Mouse (Mus musculus): ENCODE results near the gene Palm2. TPM values are rescaled to one million over a fixed set of nuclear protein-coding genes. Genes with fewer than 3 reads are reported as not detected.

The Palm2 gene
- polyA plus RNA-seq, 1 experiment from 2014 or later, result 29.6 TPM

DNA sequence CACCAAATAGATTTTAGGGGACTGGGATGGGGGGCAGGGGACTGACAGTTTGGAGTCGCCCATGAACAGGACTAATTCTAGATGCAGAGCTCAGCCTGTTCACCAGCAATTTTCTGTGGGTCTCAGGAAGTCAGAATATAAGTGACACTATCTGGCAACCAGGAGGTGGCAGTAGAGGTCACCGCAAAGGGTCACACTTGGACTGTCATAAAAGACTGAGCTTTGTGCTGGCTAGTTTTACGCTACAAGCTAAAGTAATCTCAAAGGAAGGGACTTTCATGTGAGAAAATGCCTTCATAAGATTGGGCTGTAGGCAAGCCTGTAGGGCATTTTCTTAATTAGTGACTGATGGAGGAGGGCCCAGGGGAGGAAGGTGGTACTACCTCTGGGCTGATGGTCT is 17.8 kb downstream of the Palm2 start:
- H3K27me3 ChIP-seq (ENCODE audit: insufficient read depth, poor library complexity, severe bottlenecking), result no peaks in the 10 kb centered on the region
- no peaks in the 10 kb centered on the region for H3K9me3 ChIP-seq
- no peak overlapping the region for H3K27ac ChIP-seq
- H3K4me1 ChIP-seq, result 0 out of 2 replicates have a peak, but pooled peaks cover 3% of the 10 kb centered on the region
- DNase-seq (ENCODE audit: low spot score), result no peak
- H3K4me3 ChIP-seq, result no peak overlapping the region
- 18% methylated on average over 3 of the region's 3 CpGs for WGBS
- H3K36me3 ChIP-seq, result no peaks in the 10 kb centered on the region

DNA sequence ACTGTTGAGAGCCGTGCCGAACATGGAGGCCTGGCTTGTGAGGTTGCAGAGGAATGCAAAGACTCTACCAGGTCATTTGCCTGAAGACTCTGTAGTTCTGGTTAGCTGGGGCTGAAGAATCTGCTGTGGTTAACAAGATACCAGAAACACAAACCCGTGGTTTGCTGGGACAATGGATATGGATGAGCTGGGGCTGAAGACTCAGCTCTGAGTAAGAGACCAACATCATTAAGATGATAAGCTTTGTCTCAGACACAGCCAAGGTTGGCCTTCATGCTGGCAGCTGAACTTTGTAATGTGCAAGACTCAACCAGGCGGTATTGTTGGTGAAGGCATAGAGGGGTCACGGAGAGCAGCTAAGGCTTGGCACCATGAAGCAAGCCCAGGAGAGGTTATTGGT is 18.6 kb downstream of the Palm2 start:
- Histone ChIP-seq H3K9me3 (no peaks in the 10 kb centered on the region), H3K4me1 (0 out of 2 replicates have a peak, but pooled peaks cover 3% of the 10 kb centered on the region), H3K4me3 (no peak overlapping the region), H3K27ac (no peak overlapping the region), H3K27me3 (ENCODE audit: insufficient read depth, poor library complexity, severe bottlenecking) (no peaks in the 10 kb centered on the region), H3K36me3 (no peaks in the 10 kb centered on the region)
- no peak for DNase-seq (ENCODE audit: low spot score)
- WGBS, result 90% methylated on average over 5 of the region's 5 CpGs

DNA sequence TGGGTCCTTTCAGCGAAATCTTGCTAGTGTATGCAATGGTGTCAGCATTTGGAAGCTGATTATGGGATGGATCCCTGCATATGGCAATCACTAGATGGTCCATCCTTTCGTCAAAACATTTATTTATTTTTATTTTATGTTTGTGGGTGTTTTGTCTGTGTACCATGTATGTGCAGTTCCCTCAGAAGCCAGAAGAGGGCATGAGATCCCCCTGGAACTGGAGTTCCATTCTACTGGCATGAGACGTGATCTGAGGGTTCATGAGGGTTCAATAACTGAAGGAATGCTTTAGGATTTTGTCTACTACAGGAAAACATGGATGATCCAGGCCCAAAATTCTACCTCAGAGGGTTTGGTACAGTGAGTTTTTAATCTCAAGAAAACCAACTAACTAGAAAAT is 28.3 kb downstream of the Palm2 start:
- no peaks in the 10 kb centered on the region for H3K27me3 ChIP-seq (ENCODE audit: insufficient read depth, poor library complexity, severe bottlenecking)
- 47% methylated on average over 3 of the region's 3 CpGs for WGBS
- DNase-seq (ENCODE audit: low spot score), result no peak

DNA sequence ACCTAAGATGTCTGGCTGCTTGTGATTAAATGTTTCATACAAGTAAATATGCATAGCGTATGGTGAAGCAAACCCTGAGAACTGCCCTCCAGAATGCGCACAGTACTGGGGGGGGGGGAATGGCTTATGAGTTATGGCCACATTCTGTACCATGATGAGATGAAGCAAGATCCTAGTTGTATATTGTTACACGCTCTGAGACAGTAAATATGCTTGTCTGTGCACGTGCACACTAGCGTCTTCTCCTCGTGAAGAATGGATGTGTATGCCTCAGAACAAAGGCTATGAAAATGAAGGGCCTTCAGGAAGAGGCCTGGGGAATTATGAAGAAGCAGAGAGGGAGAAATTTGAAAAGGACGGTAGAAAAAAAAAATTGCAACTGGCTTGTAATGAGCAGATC is 48.4 kb downstream of the Palm2 start:
- H3K9me3 ChIP-seq, result no peaks in the 10 kb centered on the region
- no peak overlapping the region for H3K27ac ChIP-seq
- H3K27me3 ChIP-seq (ENCODE audit: insufficient read depth, poor library complexity, severe bottlenecking), result no peaks in the 10 kb centered on the region
- DNase-seq (ENCODE audit: low spot score), result no peak
- H3K4me1 ChIP-seq, result no peaks in the 10 kb centered on the region
- no peaks in the 10 kb centered on the region for H3K36me3 ChIP-seq
- 89% methylated on average over 7 of the region's 7 CpGs for WGBS
- H3K4me3 ChIP-seq, result no peak overlapping the region

More for the DNA sequence above, 28.3 kb downstream of the Palm2 start:
- Histone ChIP-seq H3K4me1 (0 out of 2 replicates have a peak, but pooled peaks cover 2% of the 10 kb centered on the region), H3K36me3 (no peaks in the 10 kb centered on the region), H3K4me3 (no peak overlapping the region), H3K9me3 (no peaks in the 10 kb centered on the region), H3K27ac (no peak overlapping the region)

DNA sequence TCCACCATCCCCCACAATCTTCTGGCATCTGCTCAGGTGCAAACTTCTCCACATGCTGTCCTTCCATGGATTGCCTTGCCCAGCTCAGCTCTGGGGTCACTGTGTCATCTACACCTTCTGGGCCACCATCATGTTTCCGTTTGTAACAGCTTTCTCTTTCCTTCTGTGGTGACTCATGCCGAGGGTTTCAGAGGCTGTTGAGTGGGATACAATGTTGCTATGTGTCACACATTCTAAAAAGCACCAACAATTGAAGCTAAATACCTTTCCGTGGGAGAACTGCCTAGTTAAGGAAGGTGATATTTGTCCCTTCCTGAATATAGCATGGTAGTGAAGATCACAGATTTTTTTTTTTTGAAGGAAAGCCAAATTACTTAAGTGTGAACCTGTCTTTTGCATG is 52.3 kb downstream of the Palm2 start:
- no peaks in the 10 kb centered on the region for H3K9me3 ChIP-seq
- WGBS, result 78% methylated on average over 3 of the region's 3 CpGs
- no peaks in the 10 kb centered on the region for H3K27me3 ChIP-seq (ENCODE audit: insufficient read depth, poor library complexity, severe bottlenecking)
- H3K27ac ChIP-seq, result no peak overlapping the region
- H3K4me3 ChIP-seq, result no peak overlapping the region
- H3K4me1 ChIP-seq, result no peaks in the 10 kb centered on the region
- no peak for DNase-seq (ENCODE audit: low spot score)
- no peaks in the 10 kb centered on the region for H3K36me3 ChIP-seq

DNA sequence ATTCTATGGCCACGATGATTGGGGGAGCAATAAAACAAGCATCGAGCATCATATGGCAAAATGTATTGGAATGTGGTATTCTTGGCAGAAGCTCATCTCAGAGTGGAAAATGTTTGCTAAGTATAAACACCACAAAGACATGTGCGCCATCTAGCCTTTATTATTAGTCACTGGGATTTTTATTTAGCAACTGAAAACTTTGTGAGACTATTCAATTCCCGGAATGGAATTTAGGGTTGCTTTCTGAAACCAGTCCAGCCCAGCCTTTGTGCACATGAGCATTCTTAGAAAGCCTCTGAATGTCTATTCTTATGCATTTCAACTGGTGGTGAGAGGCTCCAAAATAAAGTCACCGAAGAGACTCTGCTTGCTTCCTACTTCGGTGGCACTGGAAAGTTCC is 55.8 kb downstream of the Palm2 start:
- no peak for DNase-seq (ENCODE audit: low spot score)
- Histone ChIP-seq H3K4me1 (no peaks in the 10 kb centered on the region), H3K9me3 (no peaks in the 10 kb centered on the region), H3K36me3 (no peaks in the 10 kb centered on the region), H3K27ac (no peak overlapping the region), H3K27me3 (ENCODE audit: insufficient read depth, poor library complexity, severe bottlenecking) (no peaks in the 10 kb centered on the region), H3K4me3 (no peak overlapping the region)
- WGBS, result 85% methylated on average over 6 of the region's 6 CpGs

DNA sequence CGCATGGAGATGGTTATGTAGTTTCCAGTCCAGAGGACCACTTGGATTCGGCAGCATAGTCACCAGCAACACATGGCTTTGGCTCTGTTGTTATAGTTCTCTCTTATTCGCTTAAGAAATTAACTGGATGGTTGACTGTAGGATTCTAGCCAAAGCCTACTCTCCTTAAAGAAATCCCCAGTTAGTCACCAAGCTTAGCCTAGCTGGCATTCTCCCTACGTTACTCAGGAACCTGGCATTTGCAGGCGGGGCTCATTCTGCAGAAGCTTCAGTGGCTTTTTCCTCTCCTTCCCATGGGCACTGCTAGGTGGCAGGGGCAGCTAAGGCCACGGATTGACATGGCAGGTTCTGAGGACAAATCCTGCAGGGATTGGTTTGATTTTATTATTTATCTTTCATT is 70.7 kb downstream of the Palm2 start:
- 89% methylated on average over 6 of the region's 6 CpGs for WGBS
- Histone ChIP-seq H3K9me3 (no peaks in the 10 kb centered on the region), H3K4me1 (no peaks in the 10 kb centered on the region), H3K36me3 (no peaks in the 10 kb centered on the region), H3K27ac (no peak overlapping the region), H3K27me3 (ENCODE audit: insufficient read depth, poor library complexity, severe bottlenecking) (no peaks in the 10 kb centered on the region), H3K4me3 (no peak overlapping the region)
- no peak for DNase-seq (ENCODE audit: low spot score)

DNA sequence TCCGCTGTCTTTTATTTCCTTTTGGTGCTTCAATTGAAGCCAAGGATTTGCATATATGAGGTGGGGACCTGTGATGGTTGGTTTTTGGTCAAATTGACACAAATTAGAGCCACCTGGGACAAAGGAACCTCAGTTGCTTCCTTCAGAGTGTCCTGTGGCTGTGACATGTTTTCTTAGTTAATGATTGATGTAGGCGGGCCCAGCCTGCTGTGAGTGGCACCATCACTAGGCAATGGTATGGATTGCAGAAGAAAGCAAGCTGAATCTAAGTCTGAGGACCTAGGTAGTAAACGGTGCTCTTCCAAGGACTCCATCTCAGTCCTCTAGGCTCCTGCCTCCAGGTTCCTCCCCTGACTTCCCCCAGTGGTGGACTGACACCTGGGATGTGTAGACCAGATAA is 76.5 kb downstream of the Palm2 start:
- Histone ChIP-seq H3K4me3 (no peak overlapping the region), H3K36me3 (no peaks in the 10 kb centered on the region), H3K27me3 (ENCODE audit: insufficient read depth, poor library complexity, severe bottlenecking) (no peaks in the 10 kb centered on the region), H3K9me3 (no peaks in the 10 kb centered on the region), H3K27ac (no peak overlapping the region), H3K4me1 (peaks cover 6% of the 10 kb centered on the region; the same call in 1 of the 2 replicates)
- 65% methylated on average over 2 of the region's 3 CpGs for WGBS
- DNase-seq (ENCODE audit: low spot score), result no peak

DNA sequence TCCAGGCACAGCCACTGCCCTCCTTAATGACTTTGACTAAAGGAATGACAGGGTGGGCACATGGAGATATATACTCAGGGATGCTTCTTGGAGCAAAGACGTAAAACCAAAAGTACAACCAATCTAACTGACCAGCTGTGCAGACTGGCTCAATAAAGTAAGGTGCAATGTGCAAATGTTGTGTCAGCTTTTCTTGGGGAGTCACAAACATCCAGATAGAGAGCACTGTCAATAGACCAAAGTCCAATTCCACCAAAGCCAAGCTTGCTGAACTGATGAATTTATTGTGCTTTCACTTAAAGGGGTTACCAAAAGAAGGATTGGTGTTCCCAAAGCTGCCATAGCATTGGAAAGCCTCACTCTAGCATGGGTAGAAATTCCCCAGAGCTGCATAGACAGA is 77.7 kb downstream of the Palm2 start:
- H3K4me1 ChIP-seq, result peaks cover 6% of the 10 kb centered on the region; the same call in 1 of the 2 replicates
- WGBS, result 97% methylated on average over 1 of the region's 1 CpGs
- H3K4me3 ChIP-seq, result no peak overlapping the region
- DNase-seq (ENCODE audit: low spot score), result no peak
- no peaks in the 10 kb centered on the region for H3K36me3 ChIP-seq
- H3K9me3 ChIP-seq, result no peaks in the 10 kb centered on the region
- H3K27me3 ChIP-seq (ENCODE audit: insufficient read depth, poor library complexity, severe bottlenecking), result no peaks in the 10 kb centered on the region
- H3K27ac ChIP-seq, result no peak overlapping the region

DNA sequence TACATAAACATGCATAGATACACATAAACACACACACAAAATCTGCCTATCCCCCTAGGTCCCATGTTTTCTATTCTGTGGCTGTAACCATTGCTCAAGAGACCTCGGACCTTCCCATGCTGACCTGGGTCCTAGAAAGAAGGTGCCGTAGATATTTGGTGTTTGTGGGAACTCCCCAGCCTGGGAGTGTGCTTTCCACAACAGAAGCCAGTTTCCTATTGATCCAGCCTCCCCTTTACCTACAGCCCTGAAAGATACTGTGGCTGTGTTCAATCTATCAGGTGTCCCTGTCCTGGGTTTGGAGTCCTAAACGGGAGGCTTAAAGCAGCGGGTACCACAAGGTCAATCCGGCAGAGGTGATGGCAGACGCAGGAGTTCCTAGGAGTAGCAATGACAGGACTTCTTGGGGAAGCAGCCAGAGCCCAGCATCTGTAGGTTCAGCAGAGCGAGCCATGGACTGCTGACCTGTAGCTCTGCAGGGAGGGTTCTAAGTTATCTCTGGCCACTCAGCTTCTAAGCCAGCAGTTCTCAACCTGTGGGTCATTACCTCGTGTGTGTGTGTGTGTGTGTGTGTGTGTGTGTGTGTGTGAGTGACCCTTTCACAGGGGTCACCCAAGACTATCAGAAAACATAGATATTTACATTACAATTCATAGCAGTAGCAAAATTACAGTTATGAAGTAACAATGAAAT is 79.3 kb downstream of the Palm2 start:
- no peak for DNase-seq (ENCODE audit: low spot score)
- Histone ChIP-seq H3K36me3 (no peaks in the 10 kb centered on the region), H3K27ac (peak overlapping the region; percentile 19; the same call in 1 of the 2 replicates), H3K9me3 (no peaks in the 10 kb centered on the region), H3K27me3 (ENCODE audit: insufficient read depth, poor library complexity, severe bottlenecking) (no peaks in the 10 kb centered on the region), H3K4me1 (peaks cover 6% of the 10 kb centered on the region; the same call in 1 of the 2 replicates), H3K4me3 (no peak overlapping the region)
- WGBS, result 46% methylated on average over 8 of the region's 8 CpGs

DNA sequence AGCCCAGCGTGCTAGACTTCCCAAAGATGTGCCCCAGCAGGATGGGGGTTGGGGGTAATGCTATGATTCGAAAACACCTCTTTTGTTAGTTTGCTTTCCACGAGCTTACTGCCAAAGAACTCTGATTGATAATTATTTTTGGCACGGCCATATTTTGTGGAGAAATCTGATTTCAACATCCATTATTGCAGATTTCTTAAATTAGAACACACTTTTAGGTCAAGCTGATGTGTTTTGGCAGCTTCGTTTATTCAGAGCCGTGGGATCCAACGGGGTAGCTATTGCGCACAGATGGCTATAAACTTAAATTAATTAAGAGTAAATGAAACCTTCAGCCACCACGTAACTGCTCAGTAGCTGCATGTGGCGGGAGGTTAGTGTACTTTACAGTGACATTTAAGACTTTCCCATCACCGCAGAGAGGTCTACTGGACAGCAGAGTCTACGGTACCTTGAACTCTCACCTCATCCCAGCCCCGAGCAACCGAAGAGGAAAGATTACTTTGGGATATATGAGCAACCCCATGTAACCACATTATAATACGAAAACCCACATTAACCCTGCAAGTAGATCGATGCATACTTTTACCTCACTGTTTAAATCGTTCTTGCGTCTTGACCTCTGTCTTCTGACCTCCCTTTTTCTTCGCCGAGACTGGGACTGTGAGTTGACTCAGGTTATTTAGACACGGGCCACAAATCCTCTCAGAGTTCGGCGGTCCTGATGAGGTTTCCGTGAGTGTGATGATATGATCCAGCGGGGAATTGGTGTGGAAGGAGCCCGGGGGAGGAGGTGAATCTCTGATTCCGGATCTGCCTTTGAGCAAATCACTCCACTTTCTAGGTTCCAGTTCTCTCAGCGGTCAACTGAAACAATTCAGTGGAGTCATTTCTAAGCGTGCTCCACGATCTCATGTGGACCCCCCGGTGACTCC is 80.2 kb downstream of the Palm2 start:
- Histone ChIP-seq H3K4me1 (peaks cover 6% of the 10 kb centered on the region; the same call in 1 of the 2 replicates), H3K36me3 (no peaks in the 10 kb centered on the region), H3K4me3 (no peak overlapping the region), H3K27ac (0 out of 2 replicates have a peak overlapping the region, but pooled peaks have one; percentile 6), H3K27me3 (ENCODE audit: insufficient read depth, poor library complexity, severe bottlenecking) (no peaks in the 10 kb centered on the region), H3K9me3 (no peaks in the 10 kb centered on the region)
- DNase-seq (ENCODE audit: low spot score), result no peak
- 90% methylated on average over 31 of the region's 31 CpGs for WGBS

DNA sequence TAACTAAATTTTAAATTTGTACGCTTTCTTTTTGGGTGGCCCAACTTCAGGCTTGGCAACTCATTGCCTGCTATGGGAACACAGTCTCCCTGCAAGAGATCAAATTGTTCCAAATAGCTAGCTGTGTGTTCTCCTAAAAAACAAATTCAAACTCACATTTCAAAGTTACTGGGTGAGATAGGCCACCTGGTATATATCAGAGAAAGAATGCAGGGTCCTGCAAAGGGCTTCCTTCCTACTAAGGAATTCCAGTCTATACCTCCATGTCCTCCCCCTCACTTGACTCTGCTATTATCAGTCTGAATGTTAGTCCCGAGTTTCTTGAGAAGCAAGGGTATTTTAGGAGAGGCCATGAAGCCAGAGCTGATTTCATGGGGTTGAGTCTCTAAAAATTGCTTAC is 81.3 kb downstream of the Palm2 start:
- DNase-seq (ENCODE audit: low spot score), result no peak
- H3K27me3 ChIP-seq (ENCODE audit: insufficient read depth, poor library complexity, severe bottlenecking), result no peaks in the 10 kb centered on the region
- 48% methylated on average over 2 of the region's 2 CpGs for WGBS
- no peak overlapping the region; the same call in 1 of the 2 replicates for H3K27ac ChIP-seq
- H3K9me3 ChIP-seq, result no peaks in the 10 kb centered on the region
- no peaks in the 10 kb centered on the region for H3K36me3 ChIP-seq
- no peak overlapping the region for H3K4me3 ChIP-seq
- peaks cover 6% of the 10 kb centered on the region; the same call in 1 of the 2 replicates for H3K4me1 ChIP-seq

DNA sequence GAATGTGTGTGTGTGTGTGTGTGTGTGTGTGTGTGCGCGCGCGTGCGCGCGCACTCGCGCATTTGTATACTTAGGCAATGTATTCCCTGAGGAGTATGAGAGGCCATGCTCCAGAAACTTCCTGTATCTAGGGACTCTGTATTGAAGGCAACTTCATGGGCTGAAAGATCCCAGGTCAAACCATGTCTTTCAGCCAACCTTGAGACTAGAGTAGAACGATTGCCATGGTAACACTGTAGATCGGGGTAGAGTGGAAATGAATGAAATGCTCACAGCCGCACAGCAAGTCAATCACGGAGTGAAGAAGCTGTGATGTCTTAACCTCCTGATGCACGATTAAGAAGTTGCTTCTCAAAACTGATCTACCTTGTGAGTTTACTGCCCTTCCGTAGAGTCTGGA is 89.4 kb downstream of the Palm2 start:
- H3K36me3 ChIP-seq, result no peaks in the 10 kb centered on the region
- no peaks in the 10 kb centered on the region for H3K27me3 ChIP-seq (ENCODE audit: insufficient read depth, poor library complexity, severe bottlenecking)
- whole genome bisulfite sequencing, result 93% methylated on average over 15 of the region's 15 CpGs
- peaks cover 10% of the 10 kb centered on the region for H3K4me1 ChIP-seq
- no peaks in the 10 kb centered on the region for H3K9me3 ChIP-seq
- no peak for DNase-seq (ENCODE audit: low spot score)
- no peak overlapping the region for H3K27ac ChIP-seq
- no peak overlapping the region for H3K4me3 ChIP-seq
